Mouse (Mus musculus) heart, postnatal 0 days (tissue): Measurements from ENCODE around the gene Tgtp2.

Experiments used
- CTCF ChIP-seq: IDR thresholded peaks from 2 replicates; pipeline ENCODE4 v1.5.1; 2016; ENCODE audit warnings: antibody characterized with exemption, control low read depth, low read depth
- EP300 ChIP-seq: IDR thresholded peaks from 2 replicates; pipeline ENCODE4 v1.6.1; 2016; ENCODE audit warnings: antibody characterized with exemption, low read depth

DNA sequence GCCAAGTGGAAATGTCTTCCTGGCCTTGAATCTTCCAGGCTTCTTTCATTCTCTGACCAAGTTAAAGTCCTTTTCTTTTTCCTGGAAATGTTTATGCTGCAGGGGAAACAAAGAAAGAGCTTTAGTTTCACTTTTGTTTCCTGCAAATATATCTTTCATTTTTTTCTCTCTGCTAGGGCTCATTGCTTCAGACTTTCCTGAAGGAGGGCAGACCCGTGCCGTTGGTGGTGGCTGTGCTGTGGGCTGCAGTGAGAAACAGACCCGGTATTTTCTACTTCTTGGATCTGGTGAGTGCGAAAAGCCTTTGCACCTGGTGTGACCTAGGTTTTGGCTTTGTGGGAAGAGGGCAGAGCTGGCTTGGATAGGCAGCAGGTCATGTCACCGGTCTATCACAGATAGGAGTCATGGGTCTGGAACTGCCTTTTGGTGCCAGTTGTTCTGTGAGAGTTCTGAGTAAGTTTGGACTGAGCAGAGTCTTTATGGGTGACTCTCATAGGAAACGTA, 22.9 kb upstream of the Tgtp2 start:
- TF ChIP-seq CTCF (no peak), EP300 (no peak)
